ENCODE assay signal across 10 mouse cellular contexts in the genomic region with DNA sequence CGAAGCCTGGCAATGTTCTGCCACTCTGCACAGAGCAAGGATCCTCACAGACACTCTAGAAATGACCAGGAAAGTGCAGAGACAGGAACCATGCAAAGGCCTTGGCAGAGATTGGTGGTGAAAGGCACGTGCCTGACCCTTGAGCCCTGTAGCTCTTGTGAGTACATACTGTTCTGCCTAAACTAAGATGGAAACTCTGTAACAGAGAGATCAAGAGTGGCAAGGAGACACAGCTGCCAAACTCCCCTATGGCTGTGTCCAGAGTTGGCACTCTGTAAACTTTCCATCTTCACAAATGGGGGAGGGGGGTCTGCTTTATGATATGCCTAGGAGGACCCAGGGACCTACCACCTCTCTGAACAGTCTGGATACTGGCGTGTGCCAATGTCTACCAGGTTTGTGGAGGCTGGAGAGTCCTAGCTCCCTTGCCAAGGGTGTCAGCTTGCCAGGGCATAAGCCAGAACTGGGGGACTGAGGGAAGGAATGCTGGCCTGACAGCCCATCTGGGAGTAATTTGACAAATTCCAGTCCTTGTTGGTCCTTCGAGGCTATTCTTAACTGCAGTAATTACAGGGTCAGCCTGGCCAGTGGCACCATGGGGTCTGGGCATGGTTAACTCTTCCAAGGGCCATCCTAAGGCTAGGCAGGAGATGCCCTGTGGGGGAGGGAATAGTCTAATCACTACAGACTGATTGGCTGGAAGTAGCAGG. TPM values are rescaled to one million over a fixed set of nuclear protein-coding genes. Genes with fewer than 3 reads are reported as not detected.
DNase-seq lines count a peak whose midpoint lies in the region; ATAC-seq lines count a peak whose summit lies in the region.
"Had no signal": no experiment of that assay in that cellular context is flagged by ENCODE, and none has a peak within 500 bp of the region (broad histone marks: within the 10 kb centered on the region; RNA-seq: fewer than 3 reads in every experiment).

No protein-coding gene starts in this region.

- H3K9me3 ChIP-seq in kidney, embryonic 15.5 days (replicated peaks): no peaks in the 10 kb centered on the region
- H3K9me3 ChIP-seq: midbrain, embryonic 12.5 days had no signal

- no peaks in the 10 kb centered on the region for H3K27me3 ChIP-seq in kidney, embryonic 15.5 days
- H3K27me3 ChIP-seq: midbrain, embryonic 12.5 days had no signal

- 72% methylated on average over 4 of the region's 4 CpGs for WGBS in kidney, embryonic 15.5 days

- peaks cover 67% of the 10 kb centered on the region for H3K36me3 ChIP-seq in kidney, embryonic 15.5 days

- no peak for ATAC-seq in kidney, embryonic 15.5 days (replicated peaks; ENCODE audit: low FRiP score)

- no peak overlapping the region for H3K27ac ChIP-seq in kidney, embryonic 15.5 days
- H3K27ac ChIP-seq in brown adipose tissue, adult 24 weeks (replicated peaks; ENCODE audit: low read depth, low read length): peak overlapping the region; percentile 67
- H3K27ac ChIP-seq: midbrain, embryonic 12.5 days had no signal

- no peak overlapping the region for H3K4me2 ChIP-seq in kidney, embryonic 15.5 days
- H3K4me2 ChIP-seq: midbrain, embryonic 12.5 days had no signal

- H3K9ac ChIP-seq in kidney, embryonic 15.5 days: no peak overlapping the region
- H3K9ac ChIP-seq: midbrain, embryonic 12.5 days had no signal

- H3K4me3 ChIP-seq in kidney, embryonic 15.5 days (replicated peaks): no peak overlapping the region
- no peak overlapping the region for H3K4me3 ChIP-seq in brown adipose tissue, adult 24 weeks (ENCODE audit: insufficient read depth, low read depth, low read length)
- H3K4me3 ChIP-seq: midbrain, embryonic 12.5 days had no signal

- peaks cover 62% of the 10 kb centered on the region for H3K4me1 ChIP-seq in kidney, embryonic 15.5 days
- peaks cover 35% of the 10 kb centered on the region for H3K4me1 ChIP-seq in brown adipose tissue, adult 24 weeks (ENCODE audit: control insufficient read depth, insufficient read depth, insufficient read length, low read length)

- DNase-seq in kidney, adult 18-20 months: peak; percentile 77
- DNase-seq in cerebellum, postnatal 14 days: peak; percentile 85 to 88
- DNase-seq in kidney, postnatal 36 days: peak; percentile 78 to 87
- DNase-seq in spleen, postnatal 4 days (ENCODE audit: low spot score in 2 of 2): no peak
- DNase-seq in spleen, adult 18-20 months: no peak
- no peak for DNase-seq in urinary bladder, adult 18-20 months (ENCODE audit: low spot score in 2 of 2)
- DNase-seq: right cerebral cortex, postnatal 25 days had no signal

RNA-seq across cellular contexts. Expression of gene Dnaja3, which starts 13.1 kb away (rescaled TPM):
- polyA plus RNA-seq in kidney, embryonic 15.5 days (2015; fragmentation: Nextera tagmentation; extraction: Ambion mirVana): 77.7 and 81.4 TPM in 2 replicates
- 193 and 221 TPM in 2 replicates for polyA plus RNA-seq in brown adipose tissue, adult 24 weeks (2012; ENCODE audit: insufficient read depth, insufficient read length, missing spikeins)

RNA-seq across cellular contexts. Expression of gene Vasn, which starts 13.1 kb away (rescaled TPM):
- polyA plus RNA-seq in kidney, embryonic 15.5 days (2015; fragmentation: Nextera tagmentation; extraction: Ambion mirVana): 22.7 and 23.5 TPM in 2 replicates
- polyA plus RNA-seq in brown adipose tissue, adult 24 weeks (2012; ENCODE audit: insufficient read depth, insufficient read length, missing spikeins): 4.2 and 4.4 TPM in 2 replicates

RNA-seq across cellular contexts. Expression of gene Coro7, which starts 26.7 kb away (rescaled TPM):
- polyA plus RNA-seq in kidney, embryonic 15.5 days (2015; fragmentation: Nextera tagmentation; extraction: Ambion mirVana): 19.8 and 22.0 TPM in 2 replicates
- 10.6 and 28.7 TPM in 2 replicates for polyA plus RNA-seq in brown adipose tissue, adult 24 weeks (2012; ENCODE audit: insufficient read depth, insufficient read length, missing spikeins)

RNA-seq across cellular contexts. Expression of gene Pam16, which starts 28.1 kb away (rescaled TPM):
- 90.1 and 92.6 TPM in 2 replicates for polyA plus RNA-seq in kidney, embryonic 15.5 days (2015; fragmentation: Nextera tagmentation; extraction: Ambion mirVana)
- 140 and 178 TPM in 2 replicates for polyA plus RNA-seq in brown adipose tissue, adult 24 weeks (2012; ENCODE audit: insufficient read depth, insufficient read length, missing spikeins)

RNA-seq across cellular contexts. Expression of gene Glis2, which starts 58.3 kb away (rescaled TPM):
- 41.2 and 43.8 TPM in 2 replicates for polyA plus RNA-seq in kidney, embryonic 15.5 days (2015; fragmentation: Nextera tagmentation; extraction: Ambion mirVana)
- polyA plus RNA-seq in brown adipose tissue, adult 24 weeks (2012; ENCODE audit: insufficient read depth, insufficient read length, missing spikeins): 2.9 and 5.7 TPM in 2 replicates

Comparison
In these comparisons a context has a peak if more than half of its experiments do, and no peak if none do; other contexts are left out.
1. DNase-seq: peak in kidney, adult 18-20 months (single experiment), cerebellum, postnatal 14 days (2 of 2) and kidney, postnatal 36 days (2 of 2); none in spleen, postnatal 4 days (0 of 2), spleen, adult 18-20 months (0 of 2) and urinary bladder, adult 18-20 months (0 of 2).